Mouse (Mus musculus): Measurements from ENCODE around the gene Sh2d2a. TPM values are rescaled to one million over a fixed set of nuclear protein-coding genes. Genes with fewer than 3 reads are reported as not detected.

Gene Sh2d2a
- total RNA-seq, 2 experiments from 2014 or later: 0.70 to 1.9 TPM

Other genes with a start within 250 kb of the Sh2d2a start
- gene Arhgef11, start 229.2 kb upstream of the Sh2d2a start, total RNA-seq (2015): 18.9 and 20.3 TPM in 2 replicates
- 14.1 and 19.8 TPM in 2 replicates for gene Arhgef11, start 229.2 kb upstream of the Sh2d2a start, total RNA-seq (2017)
- not detected in 2 replicates for gene Lrrc71, start 98.1 kb upstream of the Sh2d2a start, total RNA-seq (2015)
- gene Lrrc71, start 98.1 kb upstream of the Sh2d2a start, total RNA-seq (2017): 0.04 TPM in 1 of 2 replicates, not detected in the other
- gene Ntrk1, start 51.6 kb upstream of the Sh2d2a start, total RNA-seq (2015): not detected in 2 replicates
- not detected in 2 replicates for gene Ntrk1, start 51.6 kb upstream of the Sh2d2a start, total RNA-seq (2017)
- gene Insrr, start 49.8 kb upstream of the Sh2d2a start, total RNA-seq (2015): not detected in 2 replicates
- gene Insrr, start 49.8 kb upstream of the Sh2d2a start, total RNA-seq (2017): not detected in 2 replicates
- gene Pear1, start 22.4 kb upstream of the Sh2d2a start, total RNA-seq (2015): 1.9 and 4.8 TPM in 2 replicates
- gene Pear1, start 22.4 kb upstream of the Sh2d2a start, total RNA-seq (2017): 0.77 and 2.6 TPM in 2 replicates
- 16.8 and 18.9 TPM in 2 replicates for gene Prcc, start 38.9 kb downstream of the Sh2d2a start, total RNA-seq (2015)
- gene Prcc, start 38.9 kb downstream of the Sh2d2a start, total RNA-seq (2017): 18.5 and 22.2 TPM in 2 replicates
- gene Hdgf, start 59.6 kb downstream of the Sh2d2a start, total RNA-seq (2015): 131 and 154 TPM in 2 replicates
- gene Hdgf, start 59.6 kb downstream of the Sh2d2a start, total RNA-seq (2017): 217 and 229 TPM in 2 replicates
- 134 and 135 TPM in 2 replicates for gene Mrpl24, start 72.8 kb downstream of the Sh2d2a start, total RNA-seq (2015)
- gene Mrpl24, start 72.8 kb downstream of the Sh2d2a start, total RNA-seq (2017): 99.8 and 106 TPM in 2 replicates
- 27.5 and 28.8 TPM in 2 replicates for gene Isg20l2, start 83.6 kb downstream of the Sh2d2a start, total RNA-seq (2015)
- gene Isg20l2, start 83.6 kb downstream of the Sh2d2a start, total RNA-seq (2017): 25.0 and 26.3 TPM in 2 replicates
- 7.2 and 7.8 TPM in 2 replicates for gene Rrnad1, start 84.0 kb downstream of the Sh2d2a start, total RNA-seq (2015)
- gene Rrnad1, start 84.0 kb downstream of the Sh2d2a start, total RNA-seq (2017): 8.7 and 10.2 TPM in 2 replicates
- 1.3 TPM in 1 of 2 replicates, not detected in the other for gene Crabp2, start 101.9 kb downstream of the Sh2d2a start, total RNA-seq (2015)
- not detected in 2 replicates for gene Crabp2, start 101.9 kb downstream of the Sh2d2a start, total RNA-seq (2017)
- gene Nes, start 124.3 kb downstream of the Sh2d2a start, total RNA-seq (2015): not detected in 2 replicates
- gene Nes, start 124.3 kb downstream of the Sh2d2a start, total RNA-seq (2017): not detected in 2 replicates
- gene Bcan, start 153.5 kb downstream of the Sh2d2a start, total RNA-seq (2015): not detected in 2 replicates
- not detected in 2 replicates for gene Bcan, start 153.5 kb downstream of the Sh2d2a start, total RNA-seq (2017)
- gene Hapln2, start 180.8 kb downstream of the Sh2d2a start, total RNA-seq (2015): not detected in 2 replicates
- gene Hapln2, start 180.8 kb downstream of the Sh2d2a start, total RNA-seq (2017): not detected in 2 replicates
- gene Gpatch4, start 196.4 kb downstream of the Sh2d2a start, total RNA-seq (2015): 7.3 TPM in 2 replicates
- gene Gpatch4, start 196.4 kb downstream of the Sh2d2a start, total RNA-seq (2017): 9.5 and 10.1 TPM in 2 replicates
- gene Naxe, start 211.7 kb downstream of the Sh2d2a start, total RNA-seq (2015): 48.2 and 56.4 TPM in 2 replicates
- gene Naxe, start 211.7 kb downstream of the Sh2d2a start, total RNA-seq (2017): 17.8 and 29.3 TPM in 2 replicates
- gene Ttc24, start 231.5 kb downstream of the Sh2d2a start, total RNA-seq (2015): not detected in 2 replicates
- not detected in 2 replicates for gene Ttc24, start 231.5 kb downstream of the Sh2d2a start, total RNA-seq (2017)
- 13.5 and 16.3 TPM in 2 replicates for gene Iqgap3, start 235.2 kb downstream of the Sh2d2a start, total RNA-seq (2015)
- 26.3 and 27.8 TPM in 2 replicates for gene Iqgap3, start 235.2 kb downstream of the Sh2d2a start, total RNA-seq (2017)